Mouse (Mus musculus): ENCODE data around the gene Olfr77. TPM values are rescaled to one million over a fixed set of nuclear protein-coding genes. Genes with fewer than 3 reads are reported as not detected.

Olfr77 gene
- polyA plus RNA-seq (2015; fragmentation: Nextera tagmentation; extraction: Ambion mirVana), result 0.09 and 0.14 TPM in 2 replicates

- Histone ChIP-seq H3K9ac (no peak within 1 kb of the TSS), H3K36me3 (replicated peaks) (no peaks in the 10 kb centered on the region), H3K9me3 (peaks cover 7% of the 10 kb centered on the region), H3K27ac (no peak within 1 kb of the TSS), H3K4me2 (no peak within 1 kb of the TSS), H3K27me3 (replicated peaks) (no peaks in the 10 kb centered on the region), H3K4me1 (no peaks in the 10 kb centered on the region), H3K4me3 (no peak within 1 kb of the TSS)
- no peak for ATAC-seq (replicated peaks)
- WGBS, result 94% methylated on average over 2 of the region's 2 CpGs
Measured at GRCm38 (mm10) chr9:19916565-19916964, at the start of gene Olfr77. Olfr77 (plus strand) TSS chr9:19916865.

- Histone ChIP-seq H3K4me1 (no peaks in the 10 kb centered on the region), H3K27ac (no peak within 1 kb of the TSS), H3K36me3 (replicated peaks) (no peaks in the 10 kb centered on the region), H3K9ac (no peak within 1 kb of the TSS), H3K4me3 (no peak within 1 kb of the TSS), H3K4me2 (no peak within 1 kb of the TSS), H3K9me3 (0 out of 2 replicates have a peak, but pooled peaks cover 14% of the 10 kb centered on the region), H3K27me3 (replicated peaks) (no peaks in the 10 kb centered on the region)
- ATAC-seq (replicated peaks), result no peak
Measured at GRCm38 (mm10) chr9:19887904-19888303, 28.8 kb upstream of the Olfr77 start, which contains the start of gene Olfr862. Olfr862 (minus strand) TSS chr9:19888004.

GRCm38 (mm10) chr9:19911170-19911569, 5.5 kb upstream of the Olfr77 start:
- Histone ChIP-seq H3K4me2 (no peak overlapping the region), H3K4me1 (no peaks in the 10 kb centered on the region), H3K4me3 (no peak overlapping the region), H3K9me3 (peaks cover 13% of the 10 kb centered on the region), H3K27ac (no peak overlapping the region), H3K36me3 (replicated peaks) (no peaks in the 10 kb centered on the region), H3K9ac (no peak overlapping the region), H3K27me3 (replicated peaks) (no peaks in the 10 kb centered on the region)
- 66% methylated on average over 4 of the region's 4 CpGs for WGBS
- ATAC-seq (replicated peaks), result no peak

Other genes with a start within 250 kb of the Olfr77 start
- gene Olfr857, start 207.4 kb upstream of the Olfr77 start, polyA plus RNA-seq (2015; fragmentation: Nextera tagmentation; extraction: Ambion mirVana), result not detected in 2 replicates
- gene Olfr58, start 136.6 kb upstream of the Olfr77 start, polyA plus RNA-seq (2015; fragmentation: Nextera tagmentation; extraction: Ambion mirVana), result not detected in 2 replicates
- not detected in 2 replicates for gene Olfr859, start 112.0 kb upstream of the Olfr77 start, polyA plus RNA-seq (2015; fragmentation: Nextera tagmentation; extraction: Ambion mirVana)
- not detected in 2 replicates for gene Olfr860, start 67.1 kb upstream of the Olfr77 start, polyA plus RNA-seq (2015; fragmentation: Nextera tagmentation; extraction: Ambion mirVana)
- not detected in 2 replicates for gene Olfr862, start 28.9 kb upstream of the Olfr77 start, polyA plus RNA-seq (2015; fragmentation: Nextera tagmentation; extraction: Ambion mirVana)
- not detected in 2 replicates for gene Olfr866, start 111.2 kb downstream of the Olfr77 start, polyA plus RNA-seq (2015; fragmentation: Nextera tagmentation; extraction: Ambion mirVana)
- gene Olfr867, start 140.7 kb downstream of the Olfr77 start, polyA plus RNA-seq (2015; fragmentation: Nextera tagmentation; extraction: Ambion mirVana), result not detected in 2 replicates
- not detected in 2 replicates for gene Olfr868, start 181.8 kb downstream of the Olfr77 start, polyA plus RNA-seq (2015; fragmentation: Nextera tagmentation; extraction: Ambion mirVana)
- gene Olfr869, start 212.1 kb downstream of the Olfr77 start, polyA plus RNA-seq (2015; fragmentation: Nextera tagmentation; extraction: Ambion mirVana), result not detected in 2 replicates

All from midbrain, embryonic 15.5 days (tissue).